Mouse (Mus musculus) heart, embryonic 12.5 days (tissue): ENCODE measurements around the gene Ucp3. TPM values are rescaled to one million over a fixed set of nuclear protein-coding genes. Genes with fewer than 3 reads are reported as not detected.

ENCODE experiments used
- ATAC-seq: fragments of 200-750 bp; cut with Nextera tagmentation; 2 replicates; pipeline ENCODE4 v1.8.0; 2017; ENCODE audit warnings: moderate TSS enrichment, moderate library complexity; ENCODE audit not compliant: insufficient number of reproducible peaks, low FRiP score
- H3K27ac ChIP-seq: fragments of 300-500 bp; sonication (generic); 2 replicates; pipeline ENCODE4 v1.5.1; 2016; ENCODE audit warnings: mild to moderate bottlenecking, moderate library complexity; ENCODE audit not compliant: poor library complexity, severe bottlenecking
- H3K27me3 ChIP-seq: fragments of 300-500 bp; sonication (generic); replicated peaks from 2 replicates; pipeline ENCODE4 v1.6.1; 2016; ENCODE audit warnings: mild to moderate bottlenecking, moderate library complexity
- H3K36me3 ChIP-seq: fragments of 300-500 bp; sonication (generic); 2 replicates; pipeline ENCODE4 v1.6.1; 2016; ENCODE audit warnings: mild to moderate bottlenecking, moderate library complexity
- H3K4me1 ChIP-seq: fragments of 300-500 bp; sonication (generic); replicated peaks from 2 replicates; pipeline ENCODE4 v1.6.1; 2016; ENCODE audit warnings: mild to moderate bottlenecking
- H3K4me2 ChIP-seq: fragments of 300-500 bp; sonication (generic); 2 replicates; pipeline ENCODE4 v1.6.1; 2016; ENCODE audit warnings: mild to moderate bottlenecking, moderate library complexity
- H3K4me3 ChIP-seq: fragments of 300-500 bp; sonication (generic); 2 replicates; pipeline ENCODE4 v1.5.1; 2016; ENCODE audit warnings: mild to moderate bottlenecking
- H3K9ac ChIP-seq: fragments of 300-500 bp; sonication (generic); 2 replicates; pipeline ENCODE4 v1.6.1; 2016; ENCODE audit warnings: mild to moderate bottlenecking, moderate library complexity
- H3K9me3 ChIP-seq: fragments of 300-500 bp; sonication (generic); replicated peaks from 2 replicates; pipeline ENCODE4 v1.6.1; 2016; ENCODE audit warnings: mild to moderate bottlenecking, moderate library complexity
- WGBS: fragments of 180-500 bp; shearing (Covaris S2); methylation state at CpG from one replicate; pipeline ENCODE4 v1.1.7; 2016; 5-methylcytosine and 5-hydroxymethylcytosine counted together
- polyA plus RNA-seq: library from polyadenylated mRNA; unstranded; fragments of >200 nt; fragmentation: Nextera tagmentation; extraction: Ambion mirVana; gene quantifications from 2 replicates; pipeline ENCODE4 v1.2.1, GENCODE M21; 2016

Ucp3 gene
- polyA plus RNA-seq, 1 experiment from 2014 or later = 0.20 TPM

- Histone ChIP-seq H3K4me3 (no peak overlapping the region), H3K9ac (no peak overlapping the region), H3K27ac (no peak overlapping the region), H3K9me3 (no peaks in the 10 kb centered on the region), H3K36me3 (peaks cover 36% of the 10 kb centered on the region), H3K4me2 (no peak overlapping the region), H3K4me1 (peaks cover 39% of the 10 kb centered on the region), H3K27me3 (no peaks in the 10 kb centered on the region)
- no peak for ATAC-seq
- 65% methylated on average over 6 of the region's 6 CpGs for WGBS
Observed at GRCm38 (mm10) chr7:100461621-100462151, 11.1 kb upstream of the Ucp3 start.

- no peaks in the 10 kb centered on the region for H3K27me3 ChIP-seq
- H3K9me3 ChIP-seq = no peaks in the 10 kb centered on the region
- H3K9ac ChIP-seq = no peak overlapping the region
- WGBS = 59% methylated on average over 9 of the region's 9 CpGs
- peak; percentile 62 for ATAC-seq
- H3K27ac ChIP-seq = peak overlapping the region; percentile 48
- no peak overlapping the region for H3K4me3 ChIP-seq
- peaks cover 28% of the 10 kb centered on the region for H3K36me3 ChIP-seq
- H3K4me1 ChIP-seq = peaks cover 37% of the 10 kb centered on the region
- no peak overlapping the region for H3K4me2 ChIP-seq
Observed at GRCm38 (mm10) chr7:100463194-100463593, 9.6 kb upstream of the Ucp3 start.

- Histone ChIP-seq H3K9me3 (no peaks in the 10 kb centered on the region), H3K4me2 (no peak overlapping the region), H3K27ac (peak overlapping the region; percentile 48), H3K36me3 (peaks cover 27% of the 10 kb centered on the region), H3K9ac (no peak overlapping the region), H3K27me3 (no peaks in the 10 kb centered on the region), H3K4me1 (peaks cover 42% of the 10 kb centered on the region), H3K4me3 (no peak overlapping the region)
- 80% methylated on average over 10 of the region's 10 CpGs for WGBS
- ATAC-seq = no peak
Observed at GRCm38 (mm10) chr7:100463757-100464156, 9.0 kb upstream of the Ucp3 start.

- Histone ChIP-seq H3K4me1 (peaks cover 47% of the 10 kb centered on the region), H3K36me3 (peaks cover 23% of the 10 kb centered on the region)
Observed at GRCm38 (mm10) chr7:100464248-100464647, 8.5 kb upstream of the Ucp3 start.

GRCm38 (mm10) chr7:100465248-100465647 is 7.5 kb upstream of the Ucp3 start:
- peak overlapping the region; percentile 64 for H3K9ac ChIP-seq
- peak overlapping the region; percentile 9 for H3K4me3 ChIP-seq
- H3K27me3 ChIP-seq = no peaks in the 10 kb centered on the region
- 56% methylated on average over 4 of the region's 4 CpGs for WGBS
- H3K9me3 ChIP-seq = no peaks in the 10 kb centered on the region
- peaks cover 51% of the 10 kb centered on the region for H3K4me1 ChIP-seq
- H3K27ac ChIP-seq = peak overlapping the region; percentile 87
- H3K4me2 ChIP-seq = peak overlapping the region; percentile 57
- ATAC-seq = peak; percentile 5; the same call in 1 of the 2 replicates
- H3K36me3 ChIP-seq = peaks cover 21% of the 10 kb centered on the region

More at GRCm38 (mm10) chr7:100464248-100464647, 8.5 kb upstream of the Ucp3 start:
- no peak for ATAC-seq
- H3K27ac ChIP-seq = peak overlapping the region; percentile 87; the same call in 1 of the 2 replicates
- 0 out of 2 replicates have a peak overlapping the region, but pooled peaks have one; percentile 57 for H3K4me2 ChIP-seq
- no peaks in the 10 kb centered on the region for H3K9me3 ChIP-seq
- H3K9ac ChIP-seq = no peak overlapping the region
- 95% methylated on average over 7 of the region's 7 CpGs for WGBS
- H3K27me3 ChIP-seq = no peaks in the 10 kb centered on the region
- no peak overlapping the region for H3K4me3 ChIP-seq

- peak overlapping the region; percentile 64 for H3K9ac ChIP-seq
- H3K4me3 ChIP-seq = peak overlapping the region; percentile 9
- H3K27me3 ChIP-seq = no peaks in the 10 kb centered on the region
- H3K27ac ChIP-seq = peak overlapping the region; percentile 87
- no peaks in the 10 kb centered on the region for H3K9me3 ChIP-seq
- ATAC-seq = peak; percentile 7; the same call in 1 of the 2 replicates
- peaks cover 51% of the 10 kb centered on the region for H3K4me1 ChIP-seq
- H3K36me3 ChIP-seq = peaks cover 20% of the 10 kb centered on the region
- peak overlapping the region; percentile 57 for H3K4me2 ChIP-seq
- WGBS = 13% methylated on average over 5 of the region's 5 CpGs
Observed at GRCm38 (mm10) chr7:100465656-100466309, 7.0 kb upstream of the Ucp3 start.

- Histone ChIP-seq H3K36me3 (peaks cover 12% of the 10 kb centered on the region), H3K9ac (peak overlapping the region; percentile 1; the same call in 1 of the 2 replicates), H3K27ac (peak overlapping the region; percentile 87), H3K4me2 (peak overlapping the region; percentile 57; the same call in 1 of the 2 replicates), H3K4me1 (peaks cover 48% of the 10 kb centered on the region), H3K4me3 (peak overlapping the region; percentile 9), H3K27me3 (no peaks in the 10 kb centered on the region), H3K9me3 (no peaks in the 10 kb centered on the region)
- peak; percentile 91 for ATAC-seq
- WGBS = 68% methylated on average over 11 of the region's 11 CpGs
Observed at GRCm38 (mm10) chr7:100466781-100467510, 5.8 kb upstream of the Ucp3 start.

GRCm38 (mm10) chr7:100468761-100469160 is 4.0 kb upstream of the Ucp3 start:
- Histone ChIP-seq H3K9me3 (no peaks in the 10 kb centered on the region), H3K4me1 (peaks cover 61% of the 10 kb centered on the region), H3K36me3 (peaks cover 12% of the 10 kb centered on the region), H3K27me3 (no peaks in the 10 kb centered on the region), H3K9ac (no peak overlapping the region), H3K4me3 (no peak overlapping the region), H3K27ac (no peak overlapping the region), H3K4me2 (no peak overlapping the region)
- no peak for ATAC-seq
- WGBS = 85% methylated on average over 6 of the region's 6 CpGs

GRCm38 (mm10) chr7:100469502-100469901 is 3.3 kb upstream of the Ucp3 start:
- H3K9me3 ChIP-seq = no peaks in the 10 kb centered on the region

GRCm38 (mm10) chr7:100470796-100471406 is 1.9 kb upstream of the Ucp3 start:
- peaks cover 12% of the 10 kb centered on the region for H3K36me3 ChIP-seq
- no peak overlapping the region for H3K9ac ChIP-seq
- H3K27ac ChIP-seq = no peak overlapping the region
- no peaks in the 10 kb centered on the region for H3K9me3 ChIP-seq
- no peaks in the 10 kb centered on the region for H3K27me3 ChIP-seq
- peaks cover 53% of the 10 kb centered on the region for H3K4me1 ChIP-seq
- WGBS = 89% methylated on average over 11 of the region's 11 CpGs
- H3K4me2 ChIP-seq = no peak overlapping the region
- H3K4me3 ChIP-seq = no peak overlapping the region
- ATAC-seq = no peak

More at GRCm38 (mm10) chr7:100469502-100469901, 3.3 kb upstream of the Ucp3 start:
- Histone ChIP-seq H3K36me3 (peaks cover 12% of the 10 kb centered on the region), H3K4me2 (no peak overlapping the region), H3K4me3 (no peak overlapping the region), H3K27me3 (no peaks in the 10 kb centered on the region), H3K9ac (no peak overlapping the region), H3K27ac (no peak overlapping the region), H3K4me1 (peaks cover 62% of the 10 kb centered on the region)
- no peak for ATAC-seq
- 87% methylated on average over 1 of the region's 1 CpGs for WGBS

- 91% methylated on average over 1 of the region's 1 CpGs for WGBS
- H3K36me3 ChIP-seq = peaks cover 12% of the 10 kb centered on the region
- peaks cover 48% of the 10 kb centered on the region for H3K4me1 ChIP-seq
- H3K4me3 ChIP-seq = no peak overlapping the region
- no peaks in the 10 kb centered on the region for H3K9me3 ChIP-seq
- no peak for ATAC-seq
- H3K4me2 ChIP-seq = no peak overlapping the region
- H3K9ac ChIP-seq = no peak overlapping the region
- H3K27ac ChIP-seq = no peak overlapping the region
- H3K27me3 ChIP-seq = no peaks in the 10 kb centered on the region
Observed at GRCm38 (mm10) chr7:100471407-100471797, 1.4 kb upstream of the Ucp3 start.
